Mouse (Mus musculus) hindbrain, postnatal 0 days (tissue): Measurements from ENCODE around the gene H2-Q2. TPM values are rescaled to one million over a fixed set of nuclear protein-coding genes. Genes with fewer than 3 reads are reported as not detected.
"Not testable (repeated sequence)": the region's sequence is repeated elsewhere in the genome, so short reads cannot be mapped to it uniquely, and the experiment has no call there.

Experiments
- ATAC-seq: fragments of 200-750 bp; cut with Nextera tagmentation; 2 replicates; pipeline ENCODE4 v1.8.0; 2017; ENCODE audit warnings: mild to moderate bottlenecking, moderate TSS enrichment, moderate library complexity
- DNase-seq: peaks from one replicate; pipeline ENCODE4 v3.0.0-alpha.2; 2015; ENCODE audit warnings: low spot score
- H3K27ac ChIP-seq: fragments of 300-500 bp; sonication (generic); 2 replicates; pipeline ENCODE4 v1.5.1; 2014; ENCODE audit warnings: mild to moderate bottlenecking
- H3K27me3 ChIP-seq: fragments of 300-500 bp; sonication (generic); 2 replicates; pipeline ENCODE4 v1.6.1; 2014; ENCODE audit warnings: low read length, mixed read lengths; ENCODE audit not compliant: insufficient read depth
- H3K36me3 ChIP-seq: fragments of 300-500 bp; sonication (generic); 2 replicates; pipeline ENCODE4 v1.6.1; 2014; ENCODE audit warnings: low read length, mixed read lengths; ENCODE audit not compliant: insufficient read depth
- H3K4me1 ChIP-seq: fragments of 300-500 bp; sonication (generic); 2 replicates; pipeline ENCODE4 v1.6.1; 2014; ENCODE audit warnings: antibody characterized with exemption, low read length, mixed read lengths; ENCODE audit not compliant: insufficient read depth
- H3K4me2 ChIP-seq: fragments of 300-500 bp; sonication (generic); 2 replicates; pipeline ENCODE4 v1.6.1; 2014; ENCODE audit warnings: low read depth, mild to moderate bottlenecking, low read length, moderate library complexity, mixed read lengths
- H3K4me3 ChIP-seq: fragments of 300-500 bp; sonication (generic); 2 replicates; pipeline ENCODE4 v1.5.1; 2014; ENCODE audit warnings: low read length
- H3K9ac ChIP-seq: fragments of 300-500 bp; sonication (generic); replicated peaks from 2 replicates; pipeline ENCODE4 v1.6.1; 2014; ENCODE audit warnings: mild to moderate bottlenecking, low read length, moderate library complexity, mixed read lengths
- H3K9me3 ChIP-seq: fragments of 300-500 bp; sonication (generic); 2 replicates; pipeline ENCODE4 v1.6.1; 2016; ENCODE audit warnings: low read length, mixed read lengths
- CTCF ChIP-seq: IDR thresholded peaks from 2 replicates; pipeline ENCODE4 v1.5.1; 2016; ENCODE audit warnings: antibody characterized with exemption, control low read depth, low read depth
- WGBS: fragments of 180-500 bp; shearing (Covaris S2); extraction: QIAGEN DNeasy Blood & Tissue Kit; methylation state at CpG from one replicate; pipeline ENCODE4 v1.1.7; 2014; 5-methylcytosine and 5-hydroxymethylcytosine counted together
- polyA plus RNA-seq: library from polyadenylated mRNA; unstranded; fragments of >200 nt; fragmentation: Nextera tagmentation; extraction: Ambion mirVana; gene quantifications from 2 replicates; pipeline ENCODE4 v1.2.1, GENCODE M21; 2015
- total RNA-seq: library from RNA; depleted of rRNA; stranded (reverse); fragments of >200 nt; gene quantifications from 2 replicates; pipeline ENCODE4 v1.2.3, GENCODE M21; 2014; rRNA removed

The H2-Q2 gene
- total RNA-seq (9.7 and 17.7 TPM in 2 replicates), polyA plus RNA-seq (7.8 and 12.7 TPM in 2 replicates)

- DNase-seq = no peak
- TF ChIP-seq CTCF = no peak
- H3K4me2 ChIP-seq = peak within 1 kb of the TSS; percentile 62
- peak within 1 kb of the TSS; percentile 40 for H3K4me3 ChIP-seq
- ATAC-seq = peak; percentile 53; the same call in 1 of the 2 replicates
- no peaks in the 10 kb centered on the region for H3K9me3 ChIP-seq
- H3K27ac ChIP-seq = no peak within 1 kb of the TSS
- H3K4me1 ChIP-seq = no peaks in the 10 kb centered on the region
- peak within 1 kb of the TSS; percentile 40 for H3K9ac ChIP-seq
- WGBS = under 1% methylated on average over 39 of the region's 40 CpGs
- peaks cover 6% of the 10 kb centered on the region; the same call in 1 of the 2 replicates for H3K27me3 ChIP-seq
- no peaks in the 10 kb centered on the region for H3K36me3 ChIP-seq
Observed at GRCm38 (mm10) chr17:35342071-35342671, at the start of gene H2-Q2. Gene H2-Q2, plus strand, starts transcription at chr17:35342242.

- not testable (repeated sequence) for H3K27ac ChIP-seq, H3K4me2 ChIP-seq, H3K27me3 ChIP-seq, H3K4me1 ChIP-seq, H3K9me3 ChIP-seq, H3K4me3 ChIP-seq, ATAC-seq, H3K9ac ChIP-seq, H3K36me3 ChIP-seq
- peak; percentile 88 for TF ChIP-seq CTCF
- peak; percentile 34 for DNase-seq
- WGBS = 7% methylated on average over 5 of the region's 5 CpGs
Observed at GRCm38 (mm10) chr17:35295796-35296195, 46.2 kb upstream of the H2-Q2 start.

- not testable (repeated sequence) for H3K36me3 ChIP-seq, H3K4me3 ChIP-seq, DNase-seq, H3K4me1 ChIP-seq, H3K27ac ChIP-seq, H3K4me2 ChIP-seq, ATAC-seq, H3K27me3 ChIP-seq, H3K9me3 ChIP-seq, H3K9ac ChIP-seq
- WGBS = 85% methylated on average over 7 of the region's 7 CpGs
Observed at GRCm38 (mm10) chr17:35300261-35300945, 41.6 kb upstream of the H2-Q2 start.

GRCm38 (mm10) chr17:35301645-35302258, 40.3 kb upstream of the H2-Q2 start:
- peak; percentile 91 for TF ChIP-seq CTCF
- H3K27ac ChIP-seq = no peak overlapping the region
- no peaks in the 10 kb centered on the region for H3K36me3 ChIP-seq
- H3K4me1 ChIP-seq = no peaks in the 10 kb centered on the region
- ATAC-seq (0 out of 2 replicates have a peak, but pooled peaks have one; percentile 32), DNase-seq (peak; percentile 75)
- WGBS = 24% methylated on average over 13 of the region's 13 CpGs
- H3K9me3 ChIP-seq = no peaks in the 10 kb centered on the region
- H3K9ac ChIP-seq = no peak overlapping the region
- H3K4me3 ChIP-seq = no peak overlapping the region
- H3K4me2 ChIP-seq = no peak overlapping the region
- no peaks in the 10 kb centered on the region for H3K27me3 ChIP-seq

- no peak overlapping the region for H3K27ac ChIP-seq
- 80% methylated on average over 2 of the region's 2 CpGs for WGBS
- no peaks in the 10 kb centered on the region for H3K4me1 ChIP-seq
- no peak overlapping the region for H3K4me3 ChIP-seq
- no peak for TF ChIP-seq CTCF
- no peak overlapping the region for H3K9ac ChIP-seq
- H3K36me3 ChIP-seq = no peaks in the 10 kb centered on the region
- no peaks in the 10 kb centered on the region for H3K27me3 ChIP-seq
- ATAC-seq = no peak
- no peaks in the 10 kb centered on the region for H3K9me3 ChIP-seq
- DNase-seq = no peak
- H3K4me2 ChIP-seq = no peak overlapping the region
Observed at GRCm38 (mm10) chr17:35303271-35303670, 38.8 kb upstream of the H2-Q2 start.

- no peak overlapping the region for H3K9ac ChIP-seq
- no peak for DNase-seq
- no peak overlapping the region for H3K4me2 ChIP-seq
- TF ChIP-seq CTCF = no peak
- H3K27me3 ChIP-seq = no peaks in the 10 kb centered on the region
- H3K4me3 ChIP-seq = no peak overlapping the region
- H3K27ac ChIP-seq = no peak overlapping the region
- H3K9me3 ChIP-seq = no peaks in the 10 kb centered on the region
- H3K4me1 ChIP-seq = no peaks in the 10 kb centered on the region
- WGBS = 82% methylated on average over 10 of the region's 10 CpGs
- H3K36me3 ChIP-seq = no peaks in the 10 kb centered on the region
- ATAC-seq = no peak
Observed at GRCm38 (mm10) chr17:35303756-35304350, 38.2 kb upstream of the H2-Q2 start.
